Mouse (Mus musculus): ENCODE measurements at regions not wholly inside any gene's neighbourhood (a gene's known extent, or its start where the extent isn't known, plus 50 kb on each side); places are given as distances from the start of the nearest gene placed in this dataset.

DNA sequence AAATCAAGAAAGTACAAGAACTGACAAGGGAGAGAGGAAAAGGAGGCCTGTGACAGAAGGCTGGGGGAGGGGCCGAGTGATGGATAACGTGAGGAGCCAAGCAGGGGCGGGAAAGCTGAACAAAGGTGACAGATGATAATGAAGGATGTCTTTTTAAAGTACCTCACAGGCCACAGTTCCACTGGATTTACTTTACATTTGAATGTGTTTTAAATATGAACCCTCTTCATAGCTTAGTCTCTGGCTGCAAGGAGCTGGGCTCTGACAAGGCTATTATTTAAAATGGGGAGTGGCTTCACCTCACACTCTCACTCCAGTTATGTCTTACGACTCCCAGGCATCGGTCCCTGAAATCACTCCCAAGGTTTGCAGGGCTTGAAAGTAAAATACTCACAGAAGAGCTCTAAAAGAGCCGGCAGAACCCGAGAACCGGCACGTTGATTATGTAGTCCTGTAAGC, 190.6 kb upstream of the Dnajc24 start:
- H3K27me3 ChIP-seq (replicated peaks) = peaks cover 7% of the 10 kb centered on the region; the same call in 1 of the 2 replicates
- no peak overlapping the region for H3K9ac ChIP-seq
- H3K4me3 ChIP-seq (replicated peaks) = peak overlapping the region; percentile 29
- H3K4me2 ChIP-seq = peak overlapping the region; percentile 57
- WGBS = 3% methylated on average over 9 of the region's 9 CpGs
- 0 out of 2 replicates have a peak, but pooled peaks cover 3% of the 10 kb centered on the region for H3K4me1 ChIP-seq
- no peaks in the 10 kb centered on the region for H3K36me3 ChIP-seq
- ATAC-seq (ENCODE audit: insufficient read depth, low FRiP score, low read depth) = no peak; the same call in 1 of the 2 replicates
- no peak overlapping the region for H3K27ac ChIP-seq
- no peaks in the 10 kb centered on the region for H3K9me3 ChIP-seq

DNA sequence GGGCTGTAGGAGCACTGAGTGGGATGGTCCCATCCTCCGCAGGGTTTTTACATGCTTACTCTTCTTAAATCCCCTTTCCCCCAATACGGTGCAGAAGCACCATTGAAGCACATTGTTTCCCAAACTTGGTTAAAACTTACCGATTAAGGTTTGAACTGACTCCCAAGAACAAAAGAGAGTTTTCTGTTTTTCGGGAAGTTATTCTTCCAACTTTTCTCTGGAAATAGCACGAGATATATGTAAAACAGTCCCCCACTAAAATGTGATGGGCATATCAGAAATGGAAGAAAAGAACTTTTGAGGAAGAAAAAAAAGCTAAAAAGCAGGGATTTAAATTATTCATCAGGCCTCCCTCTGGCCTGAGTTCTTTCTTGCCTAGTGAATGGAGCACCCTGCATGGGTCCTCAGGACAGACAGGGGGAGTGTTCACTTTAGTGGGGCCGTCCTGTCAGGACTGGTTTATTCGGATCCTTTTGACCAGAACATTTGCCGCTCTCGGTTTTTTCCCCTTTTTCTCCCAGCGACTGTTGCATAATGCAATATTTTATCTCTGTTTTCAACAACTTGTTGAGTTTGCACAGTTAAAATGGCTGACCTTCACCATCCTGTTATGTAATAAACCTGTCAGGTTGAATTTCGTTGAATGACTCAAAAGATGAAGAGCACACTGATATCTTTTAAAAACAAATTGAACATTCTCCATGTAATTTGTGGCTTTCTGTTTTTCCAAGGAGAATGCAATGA, 187.4 kb upstream of the Dnajc24 start:
- 49% methylated on average over 11 of the region's 11 CpGs for WGBS

DNA sequence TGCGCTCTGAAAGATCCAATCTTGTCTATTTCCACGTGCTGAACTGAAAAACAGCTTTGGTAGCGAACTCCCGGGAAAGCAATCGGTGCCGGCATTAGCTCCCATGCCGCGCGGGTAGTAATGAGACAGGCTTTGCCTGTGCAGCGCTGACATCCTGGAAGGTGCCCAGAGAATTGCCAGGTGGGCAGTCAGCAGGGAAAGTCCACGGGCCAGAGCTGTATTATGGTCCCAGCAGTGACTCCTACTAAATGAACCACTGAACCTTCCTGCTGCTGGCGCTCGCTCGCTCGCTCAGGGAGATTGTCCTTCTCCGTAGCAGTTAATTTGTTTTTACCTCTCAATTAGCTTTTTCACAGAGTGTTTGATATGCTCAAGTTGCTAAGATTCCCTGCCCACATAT, 180.3 kb upstream of the Dnajc24 start:
- Histone ChIP-seq H3K9ac (no peak overlapping the region), H3K27me3 (replicated peaks) (no peaks in the 10 kb centered on the region), H3K4me2 (no peak overlapping the region), H3K36me3 (no peaks in the 10 kb centered on the region), H3K4me1 (no peaks in the 10 kb centered on the region), H3K27ac (no peak overlapping the region), H3K9me3 (no peaks in the 10 kb centered on the region), H3K4me3 (replicated peaks) (no peak overlapping the region)
- WGBS = 70% methylated on average over 16 of the region's 16 CpGs
- ATAC-seq (ENCODE audit: insufficient read depth, low FRiP score, low read depth) = no peak

More for the DNA sequence above, 187.4 kb upstream of the Dnajc24 start:
- Histone ChIP-seq H3K27ac (no peak overlapping the region), H3K9ac (no peak overlapping the region), H3K4me1 (0 out of 2 replicates have a peak, but pooled peaks cover 3% of the 10 kb centered on the region), H3K27me3 (replicated peaks) (peaks cover 4% of the 10 kb centered on the region; the same call in 1 of the 2 replicates), H3K9me3 (no peaks in the 10 kb centered on the region), H3K4me3 (replicated peaks) (no peak overlapping the region), H3K36me3 (no peaks in the 10 kb centered on the region), H3K4me2 (no peak overlapping the region)
- no peak for ATAC-seq (ENCODE audit: insufficient read depth, low FRiP score, low read depth)

DNA sequence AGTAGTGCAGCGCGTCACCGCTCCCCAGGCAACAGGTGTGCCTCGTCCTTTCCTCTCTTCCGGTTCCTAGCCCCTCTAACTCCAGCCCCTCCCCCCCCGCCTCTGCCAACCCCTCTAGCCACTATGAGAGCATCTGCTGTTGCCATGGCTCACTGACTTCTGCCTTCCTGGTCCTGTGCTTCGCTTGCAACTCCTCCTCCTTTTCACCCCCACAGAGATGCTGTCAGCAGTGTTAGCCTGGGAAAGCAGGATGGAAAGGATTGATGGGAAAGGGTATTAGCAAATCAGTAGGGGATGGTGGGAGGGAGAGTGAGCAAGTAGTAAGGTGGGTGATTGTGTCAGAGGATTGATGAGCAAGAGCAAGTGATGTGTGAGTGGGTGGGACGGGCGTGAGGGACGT, 178.7 kb upstream of the Dnajc24 start:
- no peak for ATAC-seq (ENCODE audit: insufficient read depth, low FRiP score, low read depth)
- no peak overlapping the region for H3K4me3 ChIP-seq (replicated peaks)
- H3K27ac ChIP-seq = no peak overlapping the region
- no peaks in the 10 kb centered on the region for H3K4me1 ChIP-seq
- no peaks in the 10 kb centered on the region for H3K36me3 ChIP-seq
- no peak overlapping the region for H3K4me2 ChIP-seq
- H3K9ac ChIP-seq = no peak overlapping the region
- 8% methylated on average over 9 of the region's 10 CpGs for WGBS
- no peaks in the 10 kb centered on the region for H3K27me3 ChIP-seq (replicated peaks)
- H3K9me3 ChIP-seq = no peaks in the 10 kb centered on the region

DNA sequence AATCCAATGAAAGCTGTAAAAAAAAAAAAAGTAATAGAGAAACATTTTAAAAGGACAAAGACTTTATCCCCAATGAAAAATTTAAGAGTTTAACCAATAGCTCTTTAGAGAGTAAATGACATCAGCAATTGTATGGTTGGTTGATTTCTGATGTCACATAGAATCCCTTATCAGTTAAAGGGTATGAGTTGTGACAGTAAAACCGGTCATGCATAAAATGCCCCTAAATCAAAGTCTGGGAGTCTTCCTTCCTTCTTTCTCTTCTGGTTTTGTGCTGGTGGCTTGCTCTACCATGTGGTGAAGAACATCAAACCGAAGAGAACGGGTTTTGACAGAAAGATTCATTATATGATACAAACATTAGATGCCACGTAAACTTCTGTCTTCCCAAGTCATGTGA, 159.3 kb upstream of the Dnajc24 start:
- Histone ChIP-seq H3K36me3 (no peaks in the 10 kb centered on the region), H3K9me3 (no peaks in the 10 kb centered on the region), H3K4me2 (no peak overlapping the region), H3K27me3 (replicated peaks) (no peaks in the 10 kb centered on the region), H3K4me3 (replicated peaks) (no peak overlapping the region), H3K27ac (no peak overlapping the region), H3K9ac (no peak overlapping the region), H3K4me1 (no peaks in the 10 kb centered on the region)
- WGBS = 63% methylated on average over 4 of the region's 4 CpGs
- ATAC-seq (ENCODE audit: insufficient read depth, low FRiP score, low read depth) = no peak

DNA sequence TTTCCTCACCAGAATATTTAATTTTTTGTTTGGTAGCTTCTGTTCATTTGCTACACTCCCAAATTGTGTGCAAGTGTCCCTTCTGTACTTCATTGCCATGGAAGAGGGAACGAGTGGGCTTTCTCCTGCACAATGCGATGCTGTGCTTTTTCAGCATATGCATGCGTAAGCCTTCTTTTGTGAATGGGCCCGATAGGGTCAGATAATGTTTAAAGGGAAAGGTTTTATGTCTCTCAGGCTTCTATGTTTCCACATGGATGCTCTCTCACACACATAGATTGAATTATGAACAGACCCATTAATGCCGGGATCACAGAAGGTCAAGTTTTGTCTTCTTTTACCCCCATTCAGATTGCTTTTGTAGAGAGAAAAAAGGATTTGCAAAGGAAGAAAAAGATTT, 158.5 kb upstream of the Dnajc24 start:
- no peak overlapping the region for H3K4me2 ChIP-seq
- H3K9me3 ChIP-seq = no peaks in the 10 kb centered on the region
- 84% methylated on average over 5 of the region's 5 CpGs for WGBS

DNA sequence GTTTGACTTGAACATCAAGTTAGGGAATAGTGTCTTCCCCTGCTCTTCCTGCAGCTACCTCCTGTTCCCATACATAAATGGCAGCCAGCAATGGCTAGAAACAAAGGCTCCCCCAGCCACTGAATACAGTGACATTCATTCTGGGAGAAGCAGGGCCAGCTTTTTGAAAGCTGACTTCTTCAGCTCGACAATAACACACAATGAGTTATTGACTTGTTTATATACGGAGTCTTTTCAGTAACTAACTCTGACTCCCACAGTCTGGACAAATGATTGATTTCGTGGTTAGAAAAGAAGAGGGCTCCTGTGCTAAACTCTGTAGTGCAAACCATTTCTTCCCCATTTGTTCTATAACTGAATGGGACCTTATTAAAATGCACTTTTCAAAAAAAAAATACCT, 146.4 kb upstream of the Dnajc24 start:
- Histone ChIP-seq H3K4me3 (replicated peaks) (no peak overlapping the region), H3K4me2 (no peak overlapping the region), H3K27me3 (replicated peaks) (no peaks in the 10 kb centered on the region), H3K4me1 (no peaks in the 10 kb centered on the region), H3K36me3 (no peaks in the 10 kb centered on the region), H3K27ac (no peak overlapping the region), H3K9ac (no peak overlapping the region), H3K9me3 (no peaks in the 10 kb centered on the region)
- no peak for ATAC-seq (ENCODE audit: insufficient read depth, low FRiP score, low read depth)
- WGBS = 33% methylated on average over 3 of the region's 3 CpGs

More for the DNA sequence above, 158.5 kb upstream of the Dnajc24 start:
- H3K9ac ChIP-seq = no peak overlapping the region
- no peaks in the 10 kb centered on the region for H3K4me1 ChIP-seq
- H3K4me3 ChIP-seq (replicated peaks) = no peak overlapping the region
- ATAC-seq (ENCODE audit: insufficient read depth, low FRiP score, low read depth) = no peak
- no peaks in the 10 kb centered on the region for H3K36me3 ChIP-seq
- H3K27me3 ChIP-seq (replicated peaks) = no peaks in the 10 kb centered on the region
- no peak overlapping the region for H3K27ac ChIP-seq

DNA sequence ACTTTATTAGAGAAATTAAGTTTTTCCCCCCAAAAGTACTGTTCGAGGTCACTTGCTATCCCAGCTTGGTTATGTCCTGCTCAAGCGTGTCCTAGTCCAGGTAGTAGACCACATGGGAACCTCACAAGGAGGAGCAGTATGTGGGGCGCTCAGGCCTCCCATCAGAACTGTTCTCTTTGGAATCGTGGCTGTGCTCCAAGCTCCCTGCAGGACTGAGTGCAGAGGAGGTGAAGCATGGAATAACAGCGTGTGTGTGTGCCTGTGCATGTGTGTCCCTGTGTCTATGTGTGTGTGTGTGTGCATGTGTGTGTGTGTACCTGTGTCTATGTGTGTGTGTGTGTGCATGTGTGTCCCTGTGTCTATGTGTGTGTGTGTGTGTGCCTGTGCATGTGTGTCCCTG, 137.6 kb upstream of the Dnajc24 start:
- WGBS = 90% methylated on average over 5 of the region's 5 CpGs
- no peak overlapping the region for H3K27ac ChIP-seq
- no peak overlapping the region for H3K4me2 ChIP-seq
- H3K36me3 ChIP-seq = no peaks in the 10 kb centered on the region
- H3K4me3 ChIP-seq (replicated peaks) = no peak overlapping the region
- no peak for ATAC-seq (ENCODE audit: insufficient read depth, low FRiP score, low read depth)
- H3K9me3 ChIP-seq = no peaks in the 10 kb centered on the region
- no peaks in the 10 kb centered on the region for H3K27me3 ChIP-seq (replicated peaks)
- no peaks in the 10 kb centered on the region for H3K4me1 ChIP-seq
- no peak overlapping the region for H3K9ac ChIP-seq

DNA sequence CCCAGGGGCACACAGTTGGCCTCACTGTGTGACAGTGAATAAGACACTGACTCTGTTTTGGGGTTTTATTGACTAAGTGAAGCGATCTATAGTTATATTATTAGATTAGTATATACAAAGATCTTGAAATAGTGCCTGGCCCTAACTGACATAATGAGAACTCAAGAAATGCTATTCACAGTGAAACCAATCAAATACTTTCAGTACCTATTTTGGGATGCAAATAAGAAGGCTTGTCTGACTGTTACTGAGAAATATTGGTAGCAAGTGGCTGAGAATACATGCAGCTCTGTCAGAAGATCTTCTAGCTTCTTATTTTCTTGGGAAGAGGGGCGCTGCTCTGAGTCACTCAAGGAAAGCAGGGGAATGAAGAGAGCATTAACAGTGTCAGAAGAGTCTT, 97.7 kb upstream of the Dnajc24 start:
- no peaks in the 10 kb centered on the region for H3K4me1 ChIP-seq
- H3K9ac ChIP-seq = no peak overlapping the region
- H3K4me2 ChIP-seq = no peak overlapping the region
- H3K4me3 ChIP-seq (replicated peaks) = no peak overlapping the region
- H3K9me3 ChIP-seq = no peaks in the 10 kb centered on the region
- 83% methylated on average over 2 of the region's 2 CpGs for WGBS
- no peaks in the 10 kb centered on the region for H3K27me3 ChIP-seq (replicated peaks)
- H3K27ac ChIP-seq = no peak overlapping the region
- no peak for ATAC-seq (ENCODE audit: insufficient read depth, low FRiP score, low read depth)
- H3K36me3 ChIP-seq = no peaks in the 10 kb centered on the region

DNA sequence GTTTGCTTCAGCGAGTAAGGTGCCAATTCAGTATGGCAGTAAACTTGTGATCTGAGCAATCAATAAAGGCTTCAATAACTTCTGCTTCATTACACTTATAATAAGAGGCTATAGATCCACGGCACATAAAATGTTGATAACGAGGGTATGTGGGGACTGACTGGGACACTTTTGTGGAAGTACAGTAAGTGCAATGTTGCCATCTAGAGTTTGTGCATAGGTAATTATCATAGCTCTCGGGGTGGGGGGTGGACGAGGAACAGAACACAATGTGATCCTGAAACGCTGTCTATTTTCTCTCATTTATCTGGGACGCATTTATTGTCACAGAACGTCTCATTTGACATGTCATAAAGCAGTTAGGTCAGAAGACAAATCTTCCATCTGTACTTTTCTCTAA, 82.8 kb upstream of the Dnajc24 start:
- H3K4me3 ChIP-seq (replicated peaks) = no peak overlapping the region

DNA sequence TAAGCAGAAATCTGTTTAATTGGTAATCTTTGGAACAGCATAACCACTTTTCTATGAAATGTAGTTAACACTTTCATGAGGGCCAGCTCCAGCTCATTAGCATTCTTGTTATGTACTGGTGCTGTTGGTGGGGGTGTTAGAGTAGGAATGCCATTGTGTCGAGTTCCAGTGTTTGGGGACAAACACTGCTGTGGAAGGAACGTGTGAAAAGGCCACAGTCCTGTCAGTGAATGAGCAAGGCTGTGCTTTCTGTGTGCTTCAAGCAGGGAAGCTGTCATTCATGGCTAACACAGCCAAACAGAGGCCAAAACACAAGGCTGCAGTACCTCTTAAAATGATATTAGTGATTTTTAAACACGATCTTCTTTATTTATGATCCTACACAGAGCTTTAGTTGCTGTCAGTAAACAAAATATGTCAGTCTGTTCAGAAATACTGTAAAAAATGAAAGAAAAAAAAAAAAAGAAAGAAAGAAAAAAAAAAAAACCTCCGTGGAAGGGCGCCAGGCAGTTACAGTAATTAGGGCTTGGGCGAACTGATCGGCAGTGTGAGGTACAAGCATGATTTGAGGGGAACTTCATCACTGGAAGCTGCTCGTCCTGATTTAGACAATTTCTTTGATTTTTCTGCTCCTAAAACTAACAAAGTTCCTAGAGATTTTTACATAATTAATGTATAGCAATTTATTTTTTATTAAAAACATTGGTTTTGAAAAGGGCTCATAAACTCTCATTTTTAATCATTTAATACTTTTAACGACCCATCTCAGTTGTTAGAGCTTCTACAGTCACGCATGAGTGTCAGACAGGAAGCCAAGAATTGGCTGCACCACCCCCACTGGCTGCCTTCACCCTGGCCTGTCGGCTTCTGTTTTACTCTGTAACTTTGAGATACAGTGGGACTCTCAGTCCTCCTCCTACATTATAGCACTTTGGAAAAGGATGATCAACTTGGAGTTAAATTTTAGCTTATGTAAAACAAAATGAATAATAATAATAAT, 80.8 kb upstream of the Dnajc24 start:
- Histone ChIP-seq H3K4me3 (replicated peaks) (no peak overlapping the region), H3K4me1 (no peaks in the 10 kb centered on the region), H3K27ac (no peak overlapping the region), H3K27me3 (replicated peaks) (no peaks in the 10 kb centered on the region), H3K36me3 (no peaks in the 10 kb centered on the region), H3K9ac (no peak overlapping the region), H3K9me3 (no peaks in the 10 kb centered on the region), H3K4me2 (no peak overlapping the region)
- no peak for ATAC-seq (ENCODE audit: insufficient read depth, low FRiP score, low read depth)
- WGBS = 41% methylated on average over 11 of the region's 11 CpGs

More for the DNA sequence above, 82.8 kb upstream of the Dnajc24 start:
- no peak for ATAC-seq (ENCODE audit: insufficient read depth, low FRiP score, low read depth)
- Histone ChIP-seq H3K9me3 (no peaks in the 10 kb centered on the region), H3K27me3 (replicated peaks) (no peaks in the 10 kb centered on the region), H3K9ac (no peak overlapping the region), H3K4me1 (no peaks in the 10 kb centered on the region), H3K36me3 (no peaks in the 10 kb centered on the region), H3K4me2 (no peak overlapping the region), H3K27ac (no peak overlapping the region)
- 54% methylated on average over 8 of the region's 8 CpGs for WGBS

DNA sequence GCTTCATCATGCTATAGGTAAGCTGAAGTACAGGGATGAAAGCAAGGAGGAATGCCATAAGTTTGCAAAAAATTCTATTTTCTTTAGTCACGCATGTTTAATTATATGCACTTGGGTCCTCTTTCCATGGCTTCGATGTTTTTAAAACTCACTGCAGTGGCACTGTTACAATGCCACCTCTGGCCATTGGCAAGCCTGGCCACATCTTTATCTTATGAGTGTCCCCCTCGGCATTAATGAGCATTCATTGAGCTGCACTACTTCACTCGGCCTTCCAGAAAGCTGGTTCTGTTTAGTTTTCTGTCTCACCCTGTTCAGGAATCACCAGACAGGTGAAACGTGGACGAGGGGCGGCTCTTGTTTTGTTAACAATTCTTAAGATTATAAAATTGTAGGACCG, 79.7 kb upstream of the Dnajc24 start:
- H3K36me3 ChIP-seq = no peaks in the 10 kb centered on the region
- no peaks in the 10 kb centered on the region for H3K27me3 ChIP-seq (replicated peaks)
- ATAC-seq (ENCODE audit: insufficient read depth, low FRiP score, low read depth) = no peak
- no peaks in the 10 kb centered on the region for H3K4me1 ChIP-seq
- H3K27ac ChIP-seq = no peak overlapping the region
- no peak overlapping the region for H3K4me2 ChIP-seq
- 63% methylated on average over 8 of the region's 8 CpGs for WGBS
- no peak overlapping the region for H3K4me3 ChIP-seq (replicated peaks)
- H3K9me3 ChIP-seq = no peaks in the 10 kb centered on the region
- no peak overlapping the region for H3K9ac ChIP-seq
